Mouse (Mus musculus) heart, postnatal 0 days (tissue): ENCODE results near the gene Hist1h3d. TPM values are rescaled to one million over a fixed set of nuclear protein-coding genes. Genes with fewer than 3 reads are reported as not detected.

ENCODE experiments used
- ATAC-seq: fragments of 200-750 bp; cut with Nextera tagmentation; 2 replicates; pipeline ENCODE4 v1.8.0; 2017; ENCODE audit warnings: low read depth, moderate number of reproducible peaks, moderate library complexity; ENCODE audit not compliant: insufficient read depth
- DNase-seq: peaks from one replicate; pipeline ENCODE4 v3.0.0-alpha.2; 2016; ENCODE audit warnings: low spot score
- H3K27ac ChIP-seq: fragments of 300-500 bp; sonication (generic); 2 replicates; pipeline ENCODE4 v1.5.1; 2014; ENCODE audit warnings: low read depth, mild to moderate bottlenecking
- H3K27me3 ChIP-seq: fragments of 300-500 bp; sonication (generic); 2 replicates; pipeline ENCODE4 v1.6.1; 2014; ENCODE audit warnings: low read length, mixed read lengths; ENCODE audit not compliant: control insufficient read depth, insufficient read depth
- H3K36me3 ChIP-seq: fragments of 300-500 bp; sonication (generic); replicated peaks from 2 replicates; pipeline ENCODE4 v1.6.1; 2014; ENCODE audit warnings: low read length, mixed read lengths; ENCODE audit not compliant: control insufficient read depth, insufficient read depth
- H3K4me1 ChIP-seq: fragments of 300-500 bp; sonication (generic); 2 replicates; pipeline ENCODE4 v1.6.1; 2014; ENCODE audit warnings: antibody characterized with exemption; ENCODE audit not compliant: control insufficient read depth, insufficient read depth
- H3K4me2 ChIP-seq: fragments of 300-500 bp; sonication (generic); 2 replicates; pipeline ENCODE4 v1.6.1; 2014; ENCODE audit warnings: low read depth, mild to moderate bottlenecking, low read length, moderate library complexity
- H3K4me3 ChIP-seq: fragments of 300-500 bp; sonication (generic); 2 replicates; pipeline ENCODE4 v1.5.1; 2014; ENCODE audit warnings: low read depth, low read length
- H3K9ac ChIP-seq: fragments of 300-500 bp; sonication (generic); replicated peaks from 2 replicates; pipeline ENCODE4 v1.6.1; 2014; ENCODE audit warnings: low read depth, low read length, mixed read lengths
- H3K9me3 ChIP-seq: fragments of 300-500 bp; sonication (generic); replicated peaks from 2 replicates; pipeline ENCODE4 v1.6.1; 2016; ENCODE audit warnings: low read length; ENCODE audit not compliant: control insufficient read depth
- CTCF ChIP-seq: IDR thresholded peaks from 2 replicates; pipeline ENCODE4 v1.5.1; 2016; ENCODE audit warnings: antibody characterized with exemption, control low read depth, low read depth
- EP300 ChIP-seq: IDR thresholded peaks from 2 replicates; pipeline ENCODE4 v1.6.1; 2016; ENCODE audit warnings: antibody characterized with exemption, low read depth
- WGBS: fragments of 180-500 bp; shearing (Covaris S2); extraction: QIAGEN DNeasy Blood & Tissue Kit; methylation state at CpG from one replicate; pipeline ENCODE4 v1.1.7; 2014; 5-methylcytosine and 5-hydroxymethylcytosine counted together
- polyA plus RNA-seq: library from polyadenylated mRNA; unstranded; fragments of >200 nt; fragmentation: Nextera tagmentation; extraction: Ambion mirVana; gene quantifications from 2 replicates; pipeline ENCODE4 v1.2.1, GENCODE M21; 2015
- total RNA-seq: library from RNA; depleted of rRNA; stranded (reverse); fragments of >200 nt; gene quantifications from 2 replicates; pipeline ENCODE4 v1.2.3, GENCODE M21; 2014; ENCODE audit warnings: low replicate concordance

The Hist1h3d gene
- total and polyA plus RNA-seq, 2 experiments from 2014 or later: 1.2 to 116 TPM

- H3K9me3 ChIP-seq: no peaks in the 10 kb centered on the region
- H3K27ac ChIP-seq: no peak overlapping the region
- no peaks in the 10 kb centered on the region for H3K27me3 ChIP-seq
- H3K4me1 ChIP-seq: no peaks in the 10 kb centered on the region
- no peak for ATAC-seq
- TF ChIP-seq EP300: no peak
- TF ChIP-seq CTCF: no peak
- 38% methylated on average over 7 of the region's 7 CpGs for WGBS
- DNase-seq: no peak
- no peak overlapping the region for H3K9ac ChIP-seq
- H3K36me3 ChIP-seq: no peaks in the 10 kb centered on the region
- H3K4me2 ChIP-seq: no peak overlapping the region
- no peak overlapping the region for H3K4me3 ChIP-seq
Measured at GRCm38 (mm10) chr13:23603182-23603699, 27.7 kb downstream of the Hist1h3d start.

DNA sequence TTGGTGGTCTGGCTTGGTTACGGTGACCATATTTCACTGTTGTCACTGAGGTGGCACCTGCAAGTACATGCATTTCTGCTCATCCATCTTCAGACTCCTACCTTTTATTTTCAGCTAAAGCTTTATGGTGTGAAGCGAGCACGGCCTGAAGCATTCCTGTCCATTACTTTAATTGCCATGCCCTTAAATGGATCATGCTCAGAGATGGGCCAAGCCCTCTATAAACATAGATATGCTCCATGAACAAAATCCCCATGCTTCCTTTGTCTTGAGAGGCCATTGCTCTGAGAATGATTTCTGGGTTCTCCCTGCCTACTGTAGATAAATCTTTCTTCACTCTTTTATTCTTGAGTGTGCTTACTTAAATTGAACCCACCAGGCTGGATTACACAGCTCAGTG is 28.9 kb downstream of the Hist1h3d start:
- no peak overlapping the region for H3K9ac ChIP-seq
- no peaks in the 10 kb centered on the region for H3K27me3 ChIP-seq
- WGBS: 83% methylated on average over 3 of the region's 3 CpGs
- ATAC-seq (no peak), DNase-seq (no peak)
- no peak overlapping the region for H3K4me3 ChIP-seq
- H3K27ac ChIP-seq: no peak overlapping the region
- no peak for TF ChIP-seq EP300
- TF ChIP-seq CTCF: no peak
- no peak overlapping the region for H3K4me2 ChIP-seq
- no peaks in the 10 kb centered on the region for H3K36me3 ChIP-seq
- no peaks in the 10 kb centered on the region for H3K9me3 ChIP-seq
- no peaks in the 10 kb centered on the region for H3K4me1 ChIP-seq

DNA sequence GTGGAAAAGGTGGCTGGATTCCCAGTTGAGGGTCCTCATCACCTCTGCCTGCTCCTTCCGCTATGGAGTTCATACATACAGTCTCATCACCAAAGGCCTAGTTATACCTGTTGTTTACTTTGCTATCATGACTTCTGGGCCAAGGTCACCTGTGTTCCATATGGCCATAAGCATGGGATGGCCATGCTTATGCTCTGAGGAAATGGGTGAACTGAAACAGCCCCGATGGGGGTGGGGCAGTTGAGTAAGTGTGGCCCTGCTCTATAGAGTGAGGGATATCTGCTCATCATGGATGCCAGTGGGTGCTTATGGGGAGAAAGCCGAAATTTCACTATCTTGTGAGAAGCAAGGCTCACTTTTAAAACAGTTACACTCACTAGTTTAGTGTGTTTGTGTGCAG is 29.5 kb downstream of the Hist1h3d start:
- Histone ChIP-seq H3K4me1 (no peaks in the 10 kb centered on the region), H3K9me3 (no peaks in the 10 kb centered on the region), H3K36me3 (no peaks in the 10 kb centered on the region), H3K27me3 (no peaks in the 10 kb centered on the region), H3K4me2 (no peak overlapping the region), H3K4me3 (no peak overlapping the region), H3K9ac (no peak overlapping the region), H3K27ac (no peak overlapping the region)
- 80% methylated on average over 3 of the region's 3 CpGs for WGBS
- TF ChIP-seq EP300 (no peak), CTCF (no peak)
- no peak for DNase-seq
- no peak for ATAC-seq

- no peaks in the 10 kb centered on the region for H3K27me3 ChIP-seq
- no peak overlapping the region for H3K9ac ChIP-seq
- no peaks in the 10 kb centered on the region for H3K4me1 ChIP-seq
- no peak overlapping the region for H3K27ac ChIP-seq
- no peak overlapping the region for H3K4me3 ChIP-seq
- WGBS: 55% methylated on average over 4 of the region's 4 CpGs
- H3K9me3 ChIP-seq: no peaks in the 10 kb centered on the region
- TF ChIP-seq EP300 (no peak), CTCF (no peak)
- no peak overlapping the region for H3K4me2 ChIP-seq
- ATAC-seq: no peak
- no peak for DNase-seq
- no peaks in the 10 kb centered on the region for H3K36me3 ChIP-seq
Measured at GRCm38 (mm10) chr13:23609209-23609608, 33.6 kb downstream of the Hist1h3d start.

DNA sequence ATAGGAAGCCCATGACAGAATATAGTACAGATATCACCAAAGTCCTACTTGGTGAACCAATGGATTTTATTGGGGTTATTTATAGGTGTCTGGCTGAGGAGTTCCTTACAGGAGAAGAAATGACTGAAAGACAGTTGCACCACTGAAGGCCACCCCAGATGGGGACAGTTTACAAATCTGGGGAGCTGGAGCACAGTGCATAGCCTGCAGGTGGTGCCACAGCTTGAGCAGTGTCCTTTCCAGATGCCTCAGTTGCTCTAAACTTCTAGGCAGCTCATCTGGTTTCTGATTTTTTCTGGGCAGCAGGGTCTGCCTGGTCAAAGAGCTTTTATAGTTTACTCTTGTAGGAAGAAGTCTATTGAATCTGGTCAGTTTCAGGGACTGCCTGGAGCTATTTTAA is 34.3 kb downstream of the Hist1h3d start:
- DNase-seq (no peak), ATAC-seq (no peak)
- TF ChIP-seq EP300: no peak
- no peak for TF ChIP-seq CTCF
- no peak overlapping the region for H3K4me2 ChIP-seq
- no peak overlapping the region for H3K27ac ChIP-seq
- no peaks in the 10 kb centered on the region for H3K36me3 ChIP-seq
- no peaks in the 10 kb centered on the region for H3K27me3 ChIP-seq
- H3K9ac ChIP-seq: no peak overlapping the region
- no peaks in the 10 kb centered on the region for H3K9me3 ChIP-seq
- no peak overlapping the region for H3K4me3 ChIP-seq
- no peaks in the 10 kb centered on the region for H3K4me1 ChIP-seq

DNA sequence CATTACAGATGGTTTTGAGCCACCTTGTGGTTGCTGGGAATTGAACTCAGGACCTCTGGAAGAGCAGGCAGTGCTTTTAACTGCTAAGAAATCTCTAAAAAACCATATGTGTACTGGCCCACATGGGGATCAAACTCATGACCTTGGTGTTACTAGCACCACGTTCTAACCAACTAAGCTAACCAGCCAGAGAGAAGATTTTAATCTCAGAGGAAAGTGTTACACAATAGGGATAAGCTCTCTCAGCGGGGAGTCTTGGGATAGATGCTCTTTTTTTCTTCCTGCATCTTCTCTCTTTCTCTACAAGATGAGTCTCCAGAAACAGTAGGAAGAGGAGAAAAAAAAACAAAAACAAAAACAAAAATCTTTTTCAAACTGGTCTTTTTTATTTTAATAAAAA is 34.8 kb downstream of the Hist1h3d start:
- no peaks in the 10 kb centered on the region for H3K27me3 ChIP-seq
- H3K4me1 ChIP-seq: no peaks in the 10 kb centered on the region
- TF ChIP-seq CTCF (no peak), EP300 (no peak)
- no peaks in the 10 kb centered on the region for H3K9me3 ChIP-seq
- H3K4me3 ChIP-seq: no peak overlapping the region
- no peak overlapping the region for H3K4me2 ChIP-seq
- DNase-seq (no peak), ATAC-seq (no peak)
- no peak overlapping the region for H3K27ac ChIP-seq
- 62% methylated on average over 2 of the region's 2 CpGs for WGBS
- H3K36me3 ChIP-seq: no peaks in the 10 kb centered on the region
- no peak overlapping the region for H3K9ac ChIP-seq
